Mouse (Mus musculus) neural tube, embryonic 14.5 days (tissue): ENCODE results near the gene AF067063. TPM values are rescaled to one million over a fixed set of nuclear protein-coding genes. Genes with fewer than 3 reads are reported as not detected.

Source experiments
- ATAC-seq: fragments of 200-750 bp; cut with Nextera tagmentation; 2 replicates; pipeline ENCODE4 v1.8.0; 2017; ENCODE audit warnings: low read depth, mild to moderate bottlenecking, moderate TSS enrichment, moderate library complexity
- H3K27ac ChIP-seq: fragments of 300-500 bp; sonication (generic); 2 replicates; pipeline ENCODE4 v1.5.1; 2014; ENCODE audit warnings: low read depth, mild to moderate bottlenecking, control low read depth, low read length, moderate library complexity, mixed read lengths
- H3K27me3 ChIP-seq: fragments of 300-500 bp; sonication (generic); 2 replicates; pipeline ENCODE4 v1.6.1; 2014; ENCODE audit warnings: low read length; ENCODE audit not compliant: control insufficient read depth, insufficient read depth
- H3K36me3 ChIP-seq: fragments of 300-500 bp; sonication (generic); 2 replicates; pipeline ENCODE4 v1.6.1; 2014; ENCODE audit warnings: low read length, mixed read lengths; ENCODE audit not compliant: control insufficient read depth, insufficient read depth
- H3K4me1 ChIP-seq: fragments of 300-500 bp; sonication (generic); 2 replicates; pipeline ENCODE4 v1.6.1; 2014; ENCODE audit warnings: low read length; ENCODE audit not compliant: control insufficient read depth, insufficient read depth
- H3K4me2 ChIP-seq: fragments of 300-500 bp; sonication (generic); 2 replicates; pipeline ENCODE4 v1.6.1; 2014; ENCODE audit warnings: mild to moderate bottlenecking, low read depth, low read length, control low read depth
- H3K4me3 ChIP-seq: fragments of 300-500 bp; sonication (generic); 2 replicates; pipeline ENCODE4 v1.5.1; 2014; ENCODE audit warnings: low read depth, low read length, control low read depth, mixed read lengths
- H3K9ac ChIP-seq: fragments of 300-500 bp; sonication (generic); replicated peaks from 2 replicates; pipeline ENCODE4 v1.6.1; 2014; ENCODE audit warnings: low read depth, mild to moderate bottlenecking, control low read depth, low read length, mixed read lengths
- H3K9me3 ChIP-seq: fragments of 300-500 bp; sonication (generic); 2 replicates; pipeline ENCODE4 v1.6.1; 2016; ENCODE audit warnings: low read length; ENCODE audit not compliant: control insufficient read depth
- WGBS: fragments of 180-500 bp; shearing (Covaris S2); extraction: QIAGEN DNeasy Blood & Tissue Kit; methylation state at CpG from one replicate; pipeline ENCODE4 v1.1.7; 2014; 5-methylcytosine and 5-hydroxymethylcytosine counted together
- polyA plus RNA-seq: library from polyadenylated mRNA; unstranded; fragments of >200 nt; fragmentation: Nextera tagmentation; extraction: Ambion mirVana; gene quantifications from 2 replicates; pipeline ENCODE4 v1.2.1, GENCODE M21; 2014

Gene AF067063
- polyA plus RNA-seq, 1 experiment from 2014 or later: not detected

GRCm38 (mm10) chr13:119810031-119810430 lies 20.0 kb downstream of the AF067063 start:
- no peaks in the 10 kb centered on the region for H3K27me3 ChIP-seq
- H3K9me3 ChIP-seq: no peaks in the 10 kb centered on the region
- no peak overlapping the region for H3K9ac ChIP-seq
- H3K4me1 ChIP-seq: no peaks in the 10 kb centered on the region
- no peak overlapping the region for H3K4me3 ChIP-seq
- no peaks in the 10 kb centered on the region for H3K36me3 ChIP-seq
- 92% methylated on average over 9 of the region's 9 CpGs for WGBS
- H3K4me2 ChIP-seq: no peak overlapping the region
- no peak for ATAC-seq
- H3K27ac ChIP-seq: no peak overlapping the region

- no peak overlapping the region for H3K27ac ChIP-seq
- 62% methylated on average over 2 of the region's 2 CpGs for WGBS
- H3K9ac ChIP-seq: no peak overlapping the region
- H3K4me1 ChIP-seq: no peaks in the 10 kb centered on the region
- H3K27me3 ChIP-seq: no peaks in the 10 kb centered on the region
- ATAC-seq: no peak
- H3K4me2 ChIP-seq: no peak overlapping the region
- H3K9me3 ChIP-seq: no peaks in the 10 kb centered on the region
- no peaks in the 10 kb centered on the region for H3K36me3 ChIP-seq
- H3K4me3 ChIP-seq: no peak overlapping the region
Observed at GRCm38 (mm10) chr13:119808937-119809336, 21.1 kb downstream of the AF067063 start.

GRCm38 (mm10) chr13:119797656-119798055 lies 32.4 kb downstream of the AF067063 start:
- no peaks in the 10 kb centered on the region for H3K4me1 ChIP-seq
- 73% methylated on average over 4 of the region's 4 CpGs for WGBS
- H3K9me3 ChIP-seq: no peaks in the 10 kb centered on the region
- H3K4me2 ChIP-seq: no peak overlapping the region
- no peak overlapping the region for H3K27ac ChIP-seq
- ATAC-seq: no peak
- H3K9ac ChIP-seq: no peak overlapping the region
- no peaks in the 10 kb centered on the region for H3K36me3 ChIP-seq
- no peak overlapping the region for H3K4me3 ChIP-seq
- no peaks in the 10 kb centered on the region for H3K27me3 ChIP-seq

GRCm38 (mm10) chr13:119792791-119793404 lies 37.1 kb downstream of the AF067063 start:
- H3K36me3 ChIP-seq: no peaks in the 10 kb centered on the region
- 84% methylated on average over 5 of the region's 5 CpGs for WGBS
- H3K27me3 ChIP-seq: no peaks in the 10 kb centered on the region
- H3K4me3 ChIP-seq: no peak overlapping the region
- no peak for ATAC-seq
- no peak overlapping the region for H3K27ac ChIP-seq
- H3K9ac ChIP-seq: no peak overlapping the region
- no peak overlapping the region for H3K4me2 ChIP-seq
- no peaks in the 10 kb centered on the region for H3K9me3 ChIP-seq
- peaks cover 12% of the 10 kb centered on the region for H3K4me1 ChIP-seq

- WGBS: 3% methylated on average over 18 of the region's 18 CpGs
- H3K4me2 ChIP-seq: peak overlapping the region; percentile 78
- peak overlapping the region; percentile 93 for H3K9ac ChIP-seq
- peak overlapping the region; percentile 97 for H3K27ac ChIP-seq
- no peaks in the 10 kb centered on the region for H3K9me3 ChIP-seq
- ATAC-seq: no peak
- H3K36me3 ChIP-seq: peaks cover 10% of the 10 kb centered on the region
- H3K4me3 ChIP-seq: peak overlapping the region; percentile 76
- no peaks in the 10 kb centered on the region for H3K27me3 ChIP-seq
- peaks cover 12% of the 10 kb centered on the region for H3K4me1 ChIP-seq
Observed at GRCm38 (mm10) chr13:119791580-119792135, 38.4 kb downstream of the AF067063 start.

- H3K9me3 ChIP-seq: no peaks in the 10 kb centered on the region
- H3K36me3 ChIP-seq: peaks cover 15% of the 10 kb centered on the region
- peaks cover 12% of the 10 kb centered on the region for H3K4me1 ChIP-seq
- peak within 1 kb of the TSS; percentile 78 for H3K4me2 ChIP-seq
- no peaks in the 10 kb centered on the region for H3K27me3 ChIP-seq
- ATAC-seq: peak; percentile 97
- WGBS: 1% methylated on average over 54 of the region's 86 CpGs
- peak within 1 kb of the TSS; percentile 97 for H3K27ac ChIP-seq
- peak within 1 kb of the TSS; percentile 93 for H3K9ac ChIP-seq
- H3K4me3 ChIP-seq: peak within 1 kb of the TSS; percentile 76
Observed at GRCm38 (mm10) chr13:119790761-119791579, 39.0 kb downstream of the AF067063 start, which contains the start of gene Zfp131. Gene Zfp131 (minus strand): TSS chr13:119790889.

GRCm38 (mm10) chr13:119789851-119790717 lies 39.9 kb downstream of the AF067063 start:
- peaks cover 12% of the 10 kb centered on the region for H3K4me1 ChIP-seq
- H3K9ac ChIP-seq: peak overlapping the region; percentile 93

GRCm38 (mm10) chr13:119783581-119783980 lies 46.4 kb downstream of the AF067063 start:
- no peak overlapping the region for H3K27ac ChIP-seq
- H3K9ac ChIP-seq: no peak overlapping the region
- no peaks in the 10 kb centered on the region for H3K27me3 ChIP-seq
- 87% methylated on average over 4 of the region's 4 CpGs for WGBS
- no peak for ATAC-seq
- no peaks in the 10 kb centered on the region; the same call in 1 of the 2 replicates for H3K4me1 ChIP-seq
- peaks cover 48% of the 10 kb centered on the region for H3K36me3 ChIP-seq
- no peaks in the 10 kb centered on the region for H3K9me3 ChIP-seq
- H3K4me3 ChIP-seq: no peak overlapping the region
- no peak overlapping the region for H3K4me2 ChIP-seq

More at GRCm38 (mm10) chr13:119789851-119790717, 39.9 kb downstream of the AF067063 start:
- Histone ChIP-seq H3K27me3 (no peaks in the 10 kb centered on the region), H3K9me3 (no peaks in the 10 kb centered on the region), H3K4me3 (peak overlapping the region; percentile 76), H3K36me3 (peaks cover 20% of the 10 kb centered on the region), H3K4me2 (peak overlapping the region; percentile 65), H3K27ac (peak overlapping the region; percentile 97)
- ATAC-seq: peak; percentile 73
- 1% methylated on average over 42 of the region's 66 CpGs for WGBS
